Mouse (Mus musculus) cortical plate, adult 2 months (tissue): Measurements from ENCODE around the gene Tmem128. TPM values are rescaled to one million over a fixed set of nuclear protein-coding genes. Genes with fewer than 3 reads are reported as not detected.

Source experiments
- H3K27ac ChIP-seq: fragments of 200-500 bp; 2 replicates; pipeline ENCODE4 v1.5.1; 2012; ENCODE audit warnings: low read length, control low read depth, inconsistent platforms; ENCODE audit not compliant: insufficient read depth
- H3K4me1 ChIP-seq: fragments of 200-500 bp; 2 replicates; pipeline ENCODE4 v1.6.1; 2011; ENCODE audit warnings: low read length; ENCODE audit not compliant: control insufficient read depth, insufficient read depth
- H3K4me3 ChIP-seq: fragments of 200-500 bp; 2 replicates; pipeline ENCODE4 v1.5.1; 2011; ENCODE audit warnings: mild to moderate bottlenecking, low read length, control low read depth; ENCODE audit not compliant: insufficient read depth
- CTCF ChIP-seq: fragments of 200-500 bp; IDR thresholded peaks from 2 replicates; pipeline ENCODE4 v1.5.1; 2011; ENCODE audit warnings: mild to moderate bottlenecking, control low read depth, low read length; ENCODE audit not compliant: insufficient read depth; ENCODE audit errors: extremely low read depth
- POLR2A ChIP-seq: fragments of 200-500 bp; IDR thresholded peaks from 2 replicates; pipeline ENCODE4 v1.6.1; 2011; ENCODE audit warnings: mild to moderate bottlenecking, low read length, control low read depth; ENCODE audit not compliant: insufficient read depth; ENCODE audit errors: extremely low read depth
- polyA plus RNA-seq: library from polyadenylated mRNA; depleted of rRNA; stranded (reverse); fragments of >200 nt; gene quantifications from 2 replicates; pipeline ENCODE4 v1.2.3, GENCODE M21; 2012

Tmem128 gene
- polyA plus RNA-seq, 1 experiment: 47.5 TPM

DNA sequence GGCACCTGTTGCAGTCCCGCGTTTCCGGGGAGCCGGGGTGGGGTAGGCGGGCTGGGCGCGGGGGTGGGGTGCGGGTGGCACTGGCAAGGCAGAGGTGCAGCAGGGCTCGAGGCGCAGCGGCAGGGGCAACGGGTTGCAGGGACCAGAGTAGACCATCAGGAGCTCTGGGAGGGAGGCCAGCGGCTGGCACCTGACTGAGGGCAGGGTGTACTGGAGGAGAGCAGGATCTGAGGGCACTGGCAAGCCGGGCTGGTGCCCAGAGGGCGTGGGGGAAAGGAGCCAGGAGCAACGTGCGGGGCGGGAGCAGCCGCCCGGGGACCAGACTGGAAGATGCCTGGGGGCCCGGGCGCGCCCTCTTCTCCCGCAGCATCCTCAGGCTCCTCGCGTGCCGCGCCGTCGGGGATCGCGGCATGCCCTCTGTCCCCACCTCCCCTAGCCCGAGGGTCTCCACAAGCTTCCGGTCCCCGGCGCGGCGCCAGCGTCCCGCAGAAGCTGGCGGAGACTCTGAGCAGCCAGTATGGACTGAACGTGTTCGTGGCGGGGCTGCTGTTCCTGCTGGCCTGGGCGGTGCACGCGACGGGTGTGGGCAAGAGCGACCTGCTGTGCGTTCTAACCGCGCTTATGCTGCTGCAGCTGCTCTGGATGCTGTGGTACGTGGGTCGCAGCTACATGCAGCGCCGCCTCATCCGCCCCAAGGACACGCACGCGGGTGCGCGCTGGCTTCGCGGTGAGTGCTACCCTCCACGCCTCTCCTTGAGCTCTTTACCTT is 17.3 kb downstream of the Tmem128 start:
- Histone ChIP-seq H3K4me3 (no peak overlapping the region), H3K4me1 (no peaks in the 10 kb centered on the region), H3K27ac (no peak overlapping the region)
- TF ChIP-seq POLR2A (no peak), CTCF (no peak)

DNA sequence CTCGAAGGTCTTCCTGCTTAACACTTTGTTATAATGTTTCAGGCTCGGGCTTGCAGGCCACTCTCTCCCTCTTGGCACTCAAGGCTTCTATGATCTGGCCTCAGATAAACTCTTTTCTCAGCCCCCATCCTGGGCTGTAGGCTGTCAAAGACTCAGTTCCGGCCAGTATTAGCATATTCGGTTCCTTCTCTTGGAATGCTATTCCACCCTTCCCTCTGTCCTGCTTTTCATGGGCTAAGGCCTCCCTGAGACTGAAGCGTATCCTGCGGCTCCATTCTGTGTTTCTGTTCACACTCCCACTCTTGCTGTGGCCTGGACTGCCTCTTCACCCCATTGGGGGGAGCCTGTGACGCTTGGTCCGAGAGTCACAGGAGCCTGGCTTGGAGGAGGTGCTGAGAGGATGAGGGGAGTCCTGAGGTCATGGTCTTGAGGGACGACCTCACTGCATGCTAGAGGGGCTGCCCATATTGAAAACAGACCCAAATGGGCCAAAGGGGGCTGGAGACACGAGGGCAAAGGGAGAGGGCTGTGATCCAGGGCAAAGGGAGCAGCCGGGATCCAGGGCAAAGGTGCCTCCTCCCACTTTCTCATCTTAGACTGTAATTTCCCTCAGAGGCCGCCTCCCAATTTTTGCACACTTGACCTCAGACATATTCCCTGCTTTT is 18.1 kb downstream of the Tmem128 start:
- H3K27ac ChIP-seq: no peak overlapping the region
- no peak overlapping the region for H3K4me3 ChIP-seq
- no peak for TF ChIP-seq CTCF
- no peak for TF ChIP-seq POLR2A

DNA sequence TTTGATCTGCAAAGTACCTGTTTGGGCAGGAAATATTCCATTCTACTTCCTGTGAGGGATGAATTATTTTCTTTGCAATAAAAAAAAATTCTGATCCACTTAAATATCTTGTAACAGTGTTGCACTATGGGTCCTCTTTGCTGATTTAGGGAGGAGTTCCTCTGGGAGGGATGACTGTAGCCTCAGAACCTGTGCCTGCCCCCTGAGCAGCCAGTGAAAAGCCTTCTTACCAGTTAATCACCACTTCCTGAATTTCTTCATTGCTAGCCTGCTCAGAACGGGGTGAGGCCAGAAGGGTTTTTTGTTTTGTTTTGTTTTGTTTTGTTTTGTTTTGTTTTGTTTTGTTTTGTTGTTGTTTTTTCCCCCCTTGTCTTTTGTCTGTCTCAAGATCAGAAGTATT is 20.1 kb downstream of the Tmem128 start:
- Histone ChIP-seq H3K27ac (no peak overlapping the region), H3K4me1 (no peaks in the 10 kb centered on the region), H3K4me3 (no peak overlapping the region)
- no peak for TF ChIP-seq POLR2A
- no peak for TF ChIP-seq CTCF

More for the DNA sequence above, 18.1 kb downstream of the Tmem128 start:
- H3K4me1 ChIP-seq: no peaks in the 10 kb centered on the region

DNA sequence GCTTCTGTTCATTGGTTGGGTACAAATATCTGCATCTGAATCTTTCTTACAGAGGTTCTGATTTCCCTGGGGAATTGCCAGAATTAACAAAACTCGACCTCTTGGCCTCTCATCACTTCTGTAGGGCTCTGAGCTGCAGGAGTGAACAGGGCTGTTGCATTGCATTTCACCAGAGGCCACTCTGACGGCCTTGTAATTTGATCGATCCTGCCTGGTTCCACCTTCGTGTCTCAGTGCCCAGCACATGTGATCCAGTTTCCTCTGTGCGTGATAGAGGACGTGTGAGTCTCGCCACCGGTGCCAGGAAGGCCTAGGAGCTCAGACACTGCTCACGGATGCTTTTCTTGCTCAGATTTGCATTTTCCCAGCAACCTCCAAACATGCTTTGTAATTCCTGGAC is 25.7 kb downstream of the Tmem128 start:
- Histone ChIP-seq H3K4me1 (no peaks in the 10 kb centered on the region), H3K4me3 (no peak overlapping the region), H3K27ac (no peak overlapping the region)
- TF ChIP-seq POLR2A (no peak), CTCF (no peak)

DNA sequence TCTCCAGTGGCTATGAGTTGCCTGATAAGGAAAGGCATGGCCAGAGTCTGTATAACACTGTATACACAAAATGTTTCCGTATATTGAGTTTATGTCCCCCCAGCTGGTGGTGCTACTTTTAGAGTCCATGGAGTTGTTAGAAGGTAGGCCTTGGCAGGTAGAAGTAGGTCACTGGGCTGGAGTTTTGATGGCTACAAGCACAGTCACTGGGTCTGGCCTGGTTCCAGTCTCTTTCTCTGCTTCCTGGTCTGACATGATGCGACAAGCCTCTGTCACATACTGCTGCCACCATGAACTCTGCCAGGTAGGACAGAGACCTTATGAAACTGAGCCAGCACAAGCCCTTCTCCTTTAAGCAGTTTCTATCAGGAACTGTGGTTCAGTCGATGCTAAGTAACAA is 28.5 kb downstream of the Tmem128 start:
- Histone ChIP-seq H3K4me3 (no peak overlapping the region), H3K4me1 (no peaks in the 10 kb centered on the region), H3K27ac (no peak overlapping the region)
- no peak for TF ChIP-seq POLR2A

DNA sequence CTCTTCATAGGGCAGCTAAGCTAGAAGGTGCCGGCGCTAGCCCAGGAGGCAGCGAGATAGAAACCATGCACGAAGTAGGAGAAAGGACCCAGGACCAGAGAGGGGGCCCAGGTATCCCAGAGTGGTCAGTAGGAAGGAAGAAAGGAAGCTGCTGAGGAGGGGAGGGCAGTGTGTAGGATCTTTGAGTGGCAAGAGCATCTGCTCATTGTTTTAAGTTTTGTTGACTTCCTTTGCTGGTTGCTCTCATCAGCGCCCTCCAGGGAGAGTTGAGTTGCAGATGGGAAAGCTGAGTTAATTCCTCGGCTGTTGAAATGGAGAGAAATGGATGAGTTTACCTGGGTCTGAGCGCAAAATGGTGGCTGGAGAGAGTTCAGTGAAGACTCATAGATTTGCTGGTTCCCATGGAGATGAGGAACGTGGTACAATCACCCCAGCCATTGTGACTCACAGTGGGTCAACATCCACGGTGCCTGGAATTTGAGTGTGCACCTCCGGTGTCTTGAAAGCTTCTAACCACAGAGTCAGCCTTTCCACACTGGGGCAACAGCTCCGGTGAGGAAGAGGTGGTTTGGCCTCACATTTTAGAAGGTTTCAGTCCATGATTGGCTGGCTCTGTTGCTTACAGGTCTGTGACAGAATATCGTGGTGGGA is 41.9 kb downstream of the Tmem128 start:
- TF ChIP-seq POLR2A: no peak
- no peak overlapping the region for H3K27ac ChIP-seq
- no peak overlapping the region for H3K4me3 ChIP-seq

DNA sequence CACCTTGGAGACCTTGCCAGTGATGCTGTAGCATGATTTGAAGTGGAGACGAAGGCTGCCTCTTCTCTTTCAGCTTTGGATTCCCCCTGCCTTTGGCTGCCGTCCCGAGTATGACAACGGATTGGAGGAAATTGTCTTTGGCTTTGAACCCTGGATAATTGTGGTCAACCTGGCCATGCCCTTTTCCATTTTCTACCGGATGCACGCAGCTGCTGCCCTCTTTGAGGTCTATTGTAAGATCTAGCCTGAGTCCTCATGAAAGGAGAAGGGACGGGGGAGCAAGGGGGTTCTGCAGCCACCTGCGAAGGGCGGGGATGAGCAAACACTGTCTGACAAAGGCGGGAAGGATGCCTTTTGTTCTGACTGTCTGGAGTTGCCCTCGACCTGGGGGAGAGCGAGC is 42.7 kb downstream of the Tmem128 start:
- Histone ChIP-seq H3K4me1 (no peaks in the 10 kb centered on the region), H3K4me3 (no peak overlapping the region), H3K27ac (no peak overlapping the region)
- TF ChIP-seq CTCF (no peak), POLR2A (no peak)

More for the DNA sequence above, 41.9 kb downstream of the Tmem128 start:
- H3K4me1 ChIP-seq: no peaks in the 10 kb centered on the region

DNA sequence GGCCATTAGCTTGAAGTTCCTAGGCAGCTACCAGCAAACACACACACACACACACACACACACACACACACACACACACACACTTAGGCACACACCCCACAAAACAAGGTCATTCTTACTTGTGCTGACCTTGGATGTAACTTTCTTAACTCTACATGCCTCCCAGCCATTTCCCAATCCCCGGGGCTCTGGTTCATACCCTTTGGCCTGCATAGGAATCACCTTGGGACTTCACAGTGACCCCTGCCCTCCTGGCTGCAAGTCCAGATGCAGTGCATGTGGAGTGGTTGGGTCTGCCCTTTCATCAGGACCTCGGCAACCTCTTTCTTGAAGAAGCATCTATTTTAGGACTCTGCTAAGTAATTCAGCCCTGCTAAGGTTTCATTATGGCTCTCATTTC is 45.3 kb downstream of the Tmem128 start:
- TF ChIP-seq CTCF: no peak
- no peak for TF ChIP-seq POLR2A
- Histone ChIP-seq H3K4me3 (no peak overlapping the region), H3K4me1 (no peaks in the 10 kb centered on the region), H3K27ac (no peak overlapping the region)

DNA sequence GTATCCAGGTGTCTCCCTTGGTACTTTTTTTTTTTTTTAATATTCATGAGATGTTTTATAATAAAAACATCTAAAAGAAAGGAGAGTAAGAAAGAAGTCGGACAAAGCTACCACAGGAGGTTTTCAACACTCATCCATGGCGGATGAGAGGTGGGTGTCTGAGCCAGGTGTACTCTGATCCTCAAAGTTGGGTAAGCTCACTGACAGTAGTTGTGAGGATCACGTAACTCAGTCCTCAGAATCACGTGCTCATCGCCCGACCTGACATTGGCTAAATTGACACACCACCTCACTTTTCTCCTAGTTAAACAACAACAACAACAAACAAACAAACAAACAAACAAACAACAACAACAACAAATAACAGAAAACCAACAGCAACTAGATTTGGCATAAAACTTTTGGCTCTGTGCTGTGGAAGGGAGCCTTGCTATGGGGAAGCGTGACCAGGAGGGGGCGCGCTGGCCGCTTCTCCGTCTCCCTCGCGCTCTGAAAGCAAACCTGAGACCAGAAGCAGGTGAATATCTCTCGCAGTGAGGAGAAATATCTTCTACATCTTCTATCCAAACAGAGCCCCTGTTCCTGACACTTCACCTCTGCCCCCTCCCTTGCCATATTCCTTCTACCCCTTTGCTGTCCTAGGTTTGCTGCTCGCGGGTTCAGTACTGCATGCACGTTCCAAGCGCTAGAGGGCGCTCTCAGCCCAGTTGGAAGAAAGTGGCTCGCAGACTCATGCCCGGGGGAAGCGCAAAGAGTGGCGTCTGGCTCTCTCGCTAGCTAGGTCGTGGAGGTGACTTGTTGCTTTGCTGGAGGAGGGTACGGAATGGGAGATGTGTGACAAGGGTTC is 47.5 kb downstream of the Tmem128 start:
- no peaks in the 10 kb centered on the region for H3K4me1 ChIP-seq
- H3K27ac ChIP-seq: no peak overlapping the region
- H3K4me3 ChIP-seq: peak overlapping the region; percentile 12; the same call in 1 of the 2 replicates
- TF ChIP-seq CTCF (peak; percentile 91), POLR2A (no peak)
